Mouse (Mus musculus): ENCODE results near the gene Iqgap3. TPM values are rescaled to one million over a fixed set of nuclear protein-coding genes. Genes with fewer than 3 reads are reported as not detected.

Iqgap3 gene
- polyA plus RNA-seq, 1 experiment from 2014 or later: 55.8 TPM

DNA sequence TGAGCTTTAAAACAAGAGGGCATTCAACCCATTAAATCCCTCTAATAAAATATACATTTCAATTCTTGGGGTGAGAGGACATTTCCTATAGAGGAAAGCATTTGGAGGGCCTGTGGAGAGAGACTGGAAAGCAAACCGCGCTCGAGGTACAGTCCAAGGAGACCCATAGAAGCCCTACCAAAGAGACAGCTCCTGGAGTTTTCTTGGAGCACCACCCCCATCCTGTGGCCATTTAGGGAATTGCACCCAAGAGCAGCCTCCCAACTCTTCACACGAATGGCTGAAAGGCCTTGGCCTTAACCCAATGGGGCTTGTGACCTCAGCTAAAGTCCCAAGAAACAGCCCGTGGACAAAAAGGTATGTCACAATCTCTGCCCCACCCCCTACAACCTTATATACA is 10.0 kb upstream of the Iqgap3 start:
- ATAC-seq: peak; percentile 61
- TF ChIP-seq CTCF (IDR thresholded peaks at IDR 0.05): no peak
- in situ Hi-C loops (cut with MboI; ENCODE audit: low pct_unique_long_range_greater_than_20kb): loop anchor here (10.0 kb wide), 1 partner anchor 137 kb away; the partner anchor contains the start of genes Isg20l2 and Rrnad1
- H3K27me3 ChIP-seq: peaks cover 4% of the 10 kb centered on the region
- no peak for DNase-seq (ENCODE audit: low read depth, low spot score)
- POLR2A ChIA-PET: interaction anchor here (1.0 kb wide), 1 partner anchor 131 kb away, joined by 3 read pairs; no protein-coding TSS in a partner anchor
- CTCF ChIA-PET: interaction anchor here (1.0 to 8.5 kb wide), 19 partner anchors 9 to 152 kb away, joined by 3 to 67 read pairs (median 3); partner anchors contain the start of genes Bcan, Gpatch4, Hapln2 and Iqgap3

DNA sequence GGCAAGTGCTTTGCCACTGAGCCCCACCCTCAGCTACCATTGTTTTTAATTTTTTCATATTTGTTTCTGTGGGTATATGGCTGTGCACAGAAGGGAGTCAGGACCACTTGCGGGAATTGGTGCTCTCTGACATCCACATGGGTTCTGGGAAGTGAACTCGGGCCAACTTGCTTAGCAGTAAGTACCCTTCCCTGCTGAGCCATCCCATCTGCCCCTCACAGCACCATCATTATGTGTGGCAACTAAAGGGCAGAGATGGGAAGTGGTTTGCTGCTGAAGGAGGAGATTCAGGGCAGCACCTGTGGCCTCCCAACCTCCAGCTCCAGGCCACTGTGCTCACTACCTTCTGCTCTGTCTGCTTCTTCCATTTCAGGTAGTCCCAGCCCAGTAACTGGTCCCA is 8.1 kb upstream of the Iqgap3 start:
- POLR2A ChIA-PET: no interaction called here
- CTCF ChIA-PET: interaction anchor here (2.1 to 8.5 kb wide), 2 partner anchors 65 to 87 kb away, joined by 4 to 67 read pairs; no protein-coding TSS in a partner anchor
- H3K27me3 ChIP-seq: peaks cover 4% of the 10 kb centered on the region
- DNase-seq (ENCODE audit: low read depth, low spot score) (no peak), ATAC-seq (no peak)
- TF ChIP-seq CTCF (IDR thresholded peaks at IDR 0.05): no peak
- in situ Hi-C loops (cut with MboI; ENCODE audit: low pct_unique_long_range_greater_than_20kb): loop anchor here (10.0 kb wide), 1 partner anchor 139 kb away; the partner anchor contains the start of genes Isg20l2 and Rrnad1

- ATAC-seq (no peak), DNase-seq (ENCODE audit: low read depth, low spot score) (no peak)
- ChIA-PET POLR2A (no interaction called here), CTCF (interaction anchor here (0.9 to 8.5 kb wide), 2 partner anchors 65 to 87 kb away, joined by 7 to 67 read pairs; no protein-coding TSS in a partner anchor)
- peaks cover 4% of the 10 kb centered on the region for H3K27me3 ChIP-seq
- in situ Hi-C loops (cut with MboI; ENCODE audit: low pct_unique_long_range_greater_than_20kb): loop anchor here (10.0 kb wide), 1 partner anchor 140 kb away; the partner anchor contains the start of genes Isg20l2 and Rrnad1
- TF ChIP-seq CTCF (IDR thresholded peaks at IDR 0.05): no peak
These were observed 7.4 kb upstream of the Iqgap3 start for GRCm38 (mm10) chr3:88074351-88074750.

- CTCF ChIA-PET: interaction anchor here (0.9 to 8.5 kb wide), 2 partner anchors 66 to 88 kb away, joined by 7 to 67 read pairs; no protein-coding TSS in a partner anchor
- in situ Hi-C loops (cut with MboI; ENCODE audit: low pct_unique_long_range_greater_than_20kb): loop anchor here (10.0 kb wide), 1 partner anchor 140 kb away; the partner anchor contains the start of genes Isg20l2 and Rrnad1
- no peak for DNase-seq (ENCODE audit: low read depth, low spot score)
- POLR2A ChIA-PET: no interaction called here
- no peak for ATAC-seq
- peaks cover 4% of the 10 kb centered on the region for H3K27me3 ChIP-seq
- TF ChIP-seq CTCF (IDR thresholded peaks at IDR 0.05): no peak
These were observed 7.0 kb upstream of the Iqgap3 start for GRCm38 (mm10) chr3:88074766-88075165.

GRCm38 (mm10) chr3:88077441-88077840 is 4.3 kb upstream of the Iqgap3 start:
- H3K27me3 ChIP-seq: peaks cover 11% of the 10 kb centered on the region
- in situ Hi-C loops (cut with MboI; ENCODE audit: low pct_unique_long_range_greater_than_20kb): loop anchor here (10.0 kb wide), 1 partner anchor 143 kb away; the partner anchor contains the start of genes Isg20l2 and Rrnad1
- POLR2A ChIA-PET: no interaction called here
- TF ChIP-seq CTCF (IDR thresholded peaks at IDR 0.05): no peak
- CTCF ChIA-PET: interaction anchor here (1.3 kb wide), 1 partner anchor 14 kb away, joined by 4 read pairs; no protein-coding TSS in a partner anchor
- DNase-seq (ENCODE audit: low read depth, low spot score) (no peak), ATAC-seq (no peak)

DNA sequence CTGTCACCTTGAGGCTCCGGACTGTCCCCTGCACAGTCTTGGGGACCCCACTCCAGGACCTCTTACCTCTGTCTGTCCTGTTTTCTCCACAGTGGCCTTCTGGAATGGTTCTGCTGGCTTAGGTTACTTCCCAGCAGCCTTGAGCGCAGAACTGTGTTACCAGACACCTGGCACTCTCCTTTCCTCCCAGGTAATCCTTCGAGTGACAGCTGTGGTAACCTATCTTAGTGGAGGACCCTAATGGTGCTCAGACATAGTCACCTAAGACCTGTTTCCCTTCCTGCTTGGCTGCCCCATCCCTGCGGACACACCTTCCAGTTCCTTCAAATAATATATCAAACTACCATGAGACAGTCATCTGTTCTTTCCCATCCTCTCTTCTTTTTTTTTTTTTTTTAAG is 3.6 kb upstream of the Iqgap3 start, which contains the start of gene Ttc24:
Gene Ttc24 (minus strand): TSS at position 101 of the 400 bp plus-strand sequence.
- H3K27me3 ChIP-seq: peaks cover 11% of the 10 kb centered on the region
- DNase-seq (ENCODE audit: low read depth, low spot score) (no peak), ATAC-seq (no peak)
- TF ChIP-seq CTCF (IDR thresholded peaks at IDR 0.05): no peak
- in situ Hi-C loops (cut with MboI; ENCODE audit: low pct_unique_long_range_greater_than_20kb): loop anchor here (10.0 kb wide), 1 partner anchor 143 kb away; the partner anchor contains the start of genes Isg20l2 and Rrnad1
- ChIA-PET CTCF (interaction anchor here (1.3 kb wide), 1 partner anchor 15 kb away, joined by 4 read pairs; no protein-coding TSS in a partner anchor), POLR2A (no interaction called here)

GRCm38 (mm10) chr3:88082224-88082618 is 450 bp downstream of the Iqgap3 start:
- ATAC-seq (no peak), DNase-seq (ENCODE audit: low read depth, low spot score) (no peak)
- ChIA-PET POLR2A (interaction anchor here (0.8 to 1.0 kb wide), 2 partner anchors 31 to 61 kb away, joined by 3 read pairs; no protein-coding TSS in a partner anchor), CTCF (interaction anchor here (1.0 to 1.9 kb wide), 5 partner anchors 12 to 95 kb away, joined by 3 to 5 read pairs (median 3); no protein-coding TSS in a partner anchor)
- peaks cover 7% of the 10 kb centered on the region for H3K27me3 ChIP-seq
- TF ChIP-seq CTCF (IDR thresholded peaks at IDR 0.05): no peak
- in situ Hi-C loops (cut with MboI; ENCODE audit: low pct_unique_long_range_greater_than_20kb): no loop called here

- DNase-seq (ENCODE audit: low read depth, low spot score) (peak; percentile 92), ATAC-seq (peak; percentile 78)
- ChIA-PET POLR2A (interaction anchor here (0.8 to 1.0 kb wide), 2 partner anchors 31 to 61 kb away, joined by 3 read pairs; no protein-coding TSS in a partner anchor), CTCF (interaction anchor here (1.2 to 1.9 kb wide), 3 partner anchors 11 to 95 kb away, joined by 3 to 5 read pairs (median 3); no protein-coding TSS in a partner anchor)
- H3K27me3 ChIP-seq: peaks cover 7% of the 10 kb centered on the region
- in situ Hi-C loops (cut with MboI; ENCODE audit: low pct_unique_long_range_greater_than_20kb): no loop called here
- TF ChIP-seq CTCF (IDR thresholded peaks at IDR 0.05): no peak
These were observed 892 bp downstream of the Iqgap3 start for GRCm38 (mm10) chr3:88082663-88083062.

DNA sequence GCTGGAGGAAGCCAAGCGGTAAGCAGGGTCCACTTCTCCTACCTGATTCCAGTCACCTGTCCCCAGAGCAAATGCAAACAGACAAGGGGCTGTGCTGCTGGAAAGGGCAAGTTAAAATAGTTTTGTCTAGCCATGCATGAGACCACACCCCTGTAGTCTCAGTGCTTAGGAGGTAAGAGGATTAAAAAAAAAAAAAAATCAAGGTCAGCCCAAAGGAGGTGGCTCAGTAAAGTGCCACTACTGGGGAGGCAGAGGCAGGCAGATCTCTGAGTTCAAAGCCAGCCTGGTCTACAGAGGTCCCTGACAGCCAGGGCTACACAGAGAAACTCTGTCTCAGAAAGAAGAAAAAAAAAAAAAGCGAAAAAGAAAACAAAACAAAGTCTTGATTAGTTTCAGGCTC is 2.2 kb downstream of the Iqgap3 start:
- DNase-seq (ENCODE audit: low read depth, low spot score): no peak
- POLR2A ChIA-PET: interaction anchor here (0.7 kb wide), 1 partner anchor 22 kb away, joined by 3 read pairs; no protein-coding TSS in a partner anchor
- ATAC-seq: no peak
- in situ Hi-C loops (cut with MboI; ENCODE audit: low pct_unique_long_range_greater_than_20kb): no loop called here
- H3K27me3 ChIP-seq: peaks cover 7% of the 10 kb centered on the region
- CTCF ChIA-PET: interaction anchor here (1.1 kb wide), 1 partner anchor 13 kb away, joined by 3 read pairs; no protein-coding TSS in a partner anchor
- TF ChIP-seq CTCF (IDR thresholded peaks at IDR 0.05): no peak

- ChIA-PET CTCF (interaction anchor here (0.8 to 6.0 kb wide), 6 partner anchors 12 to 157 kb away, joined by 3 to 34 read pairs (median 8); partner anchors contain the start of gene Mef2d), POLR2A (no interaction called here)
- peaks cover 2% of the 10 kb centered on the region for H3K27me3 ChIP-seq
- no peak for DNase-seq (ENCODE audit: low read depth, low spot score)
- in situ Hi-C loops (cut with MboI; ENCODE audit: low pct_unique_long_range_greater_than_20kb): loop anchor here (5.0 kb wide), 3 partner anchors 47 to 157 kb away; no protein-coding TSS in a partner anchor
- no peak for TF ChIP-seq CTCF (IDR thresholded peaks at IDR 0.05)
- no peak for ATAC-seq
These were observed 3.7 kb downstream of the Iqgap3 start for GRCm38 (mm10) chr3:88085459-88085858.

Measured in Patski (cell line).